Mouse (Mus musculus) cerebellum, adult 2 months (tissue): ENCODE measurements around the gene Gm17387. TPM values are rescaled to one million over a fixed set of nuclear protein-coding genes. Genes with fewer than 3 reads are reported as not detected.
"Not testable (repeated sequence)": the region's sequence is repeated elsewhere in the genome, so short reads cannot be mapped to it uniquely, and the experiment has no call there.

Experiments
- DNase-seq, 2 experiments: peaks; one replicate each; pipeline ENCODE4 v3.0.0; 2021
- H3K27ac ChIP-seq: fragments of 200-500 bp; 2 replicates; pipeline ENCODE4 v1.5.1; 2012; ENCODE audit warnings: low read length, control low read depth, inconsistent platforms; ENCODE audit not compliant: insufficient read depth
- H3K27me3 ChIP-seq: fragments of 200-500 bp; 2 replicates; pipeline ENCODE4 v1.6.1; 2012; ENCODE audit warnings: inconsistent platforms, mild to moderate bottlenecking, low read length, moderate library complexity; ENCODE audit not compliant: control insufficient read depth, insufficient read depth
- H3K4me1 ChIP-seq: fragments of 200-500 bp; 2 replicates; pipeline ENCODE4 v1.6.1; 2011; ENCODE audit warnings: low read length; ENCODE audit not compliant: control insufficient read depth, insufficient read depth
- H3K4me3 ChIP-seq: fragments of 200-500 bp; replicated peaks from 2 replicates; pipeline ENCODE3; 2011; ENCODE audit warnings: mild to moderate bottlenecking, low read depth, low read length, control low read depth; ENCODE audit not compliant: insufficient read depth
- CTCF ChIP-seq: fragments of 200-500 bp; IDR thresholded peaks from 2 replicates; pipeline ENCODE4 v1.5.1; 2011; ENCODE audit warnings: low read depth, mild to moderate bottlenecking, control low read depth, low read length, moderate library complexity, borderline replicate concordance; ENCODE audit not compliant: insufficient read depth
- POLR2A ChIP-seq: fragments of 200-500 bp; IDR thresholded peaks from 2 replicates; pipeline ENCODE4 v1.6.1; 2011; ENCODE audit warnings: low read length, control low read depth, borderline replicate concordance; ENCODE audit not compliant: insufficient read depth
- WGBS: fragments of 180-500 bp; shearing (Covaris S2); methylation state at CpG from one replicate; pipeline ENCODE4 v1.1.7; 2018; 5-methylcytosine and 5-hydroxymethylcytosine counted together
- polyA plus RNA-seq: library from polyadenylated mRNA; depleted of rRNA; stranded (reverse); fragments of >200 nt; gene quantifications from 2 replicates; pipeline ENCODE4 v1.2.3, GENCODE M21; 2012

Gm17387 gene
- polyA plus RNA-seq, 1 experiment, result not detected

DNA sequence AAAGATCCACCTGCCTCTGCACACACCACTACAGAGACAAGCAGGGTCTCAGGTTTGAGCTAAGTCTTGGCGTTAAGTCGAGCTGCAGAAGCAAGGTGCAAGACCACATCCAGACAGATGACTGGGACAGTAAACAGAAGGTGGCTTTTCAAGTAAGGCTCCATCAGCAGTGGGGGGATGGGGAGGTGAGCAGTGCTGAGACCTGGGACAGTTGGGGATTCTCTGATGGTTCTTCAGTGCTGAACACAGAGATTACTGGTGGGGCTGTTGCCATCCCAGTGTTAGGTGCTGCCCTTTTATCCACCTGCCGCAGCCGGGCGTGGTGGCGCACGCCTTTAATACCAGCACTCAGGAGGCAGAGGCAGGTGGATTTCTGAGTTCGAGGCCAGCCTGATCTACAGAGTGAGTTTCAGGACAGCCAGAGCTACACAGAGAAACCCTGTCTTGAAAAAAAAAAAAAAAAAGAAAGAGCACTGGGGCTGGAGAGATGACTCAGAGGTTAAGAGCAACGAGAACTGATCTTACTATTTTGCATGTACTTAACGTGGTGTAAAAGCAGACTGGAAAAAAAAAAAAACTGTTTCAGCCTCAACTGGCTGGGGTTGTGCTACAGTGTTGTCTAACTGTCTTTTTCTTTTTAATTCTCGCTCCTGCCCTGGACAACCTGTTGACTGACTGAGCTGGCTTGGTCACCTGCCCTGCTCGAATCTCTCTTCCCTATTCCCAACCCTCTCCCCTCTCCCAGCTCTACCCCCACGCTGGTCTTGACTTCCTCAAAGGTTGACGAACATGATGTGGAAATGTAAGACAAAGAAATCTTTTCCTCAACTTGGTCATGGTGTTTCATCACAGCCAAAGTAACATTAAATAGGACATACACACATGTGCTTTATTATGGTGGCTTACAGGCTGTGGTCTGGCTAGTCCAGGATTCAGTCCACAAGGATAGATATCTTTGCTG, 7.2 kb upstream of the Gm17387 start:
- Histone ChIP-seq H3K4me1 (no peaks in the 10 kb centered on the region), H3K27me3 (no peaks in the 10 kb centered on the region), H3K4me3 (no peak overlapping the region), H3K27ac (no peak overlapping the region)
- no peak for TF ChIP-seq CTCF
- TF ChIP-seq POLR2A, result no peak
- 86% methylated on average over 14 of the region's 14 CpGs for WGBS
- no peak for DNase-seq

DNA sequence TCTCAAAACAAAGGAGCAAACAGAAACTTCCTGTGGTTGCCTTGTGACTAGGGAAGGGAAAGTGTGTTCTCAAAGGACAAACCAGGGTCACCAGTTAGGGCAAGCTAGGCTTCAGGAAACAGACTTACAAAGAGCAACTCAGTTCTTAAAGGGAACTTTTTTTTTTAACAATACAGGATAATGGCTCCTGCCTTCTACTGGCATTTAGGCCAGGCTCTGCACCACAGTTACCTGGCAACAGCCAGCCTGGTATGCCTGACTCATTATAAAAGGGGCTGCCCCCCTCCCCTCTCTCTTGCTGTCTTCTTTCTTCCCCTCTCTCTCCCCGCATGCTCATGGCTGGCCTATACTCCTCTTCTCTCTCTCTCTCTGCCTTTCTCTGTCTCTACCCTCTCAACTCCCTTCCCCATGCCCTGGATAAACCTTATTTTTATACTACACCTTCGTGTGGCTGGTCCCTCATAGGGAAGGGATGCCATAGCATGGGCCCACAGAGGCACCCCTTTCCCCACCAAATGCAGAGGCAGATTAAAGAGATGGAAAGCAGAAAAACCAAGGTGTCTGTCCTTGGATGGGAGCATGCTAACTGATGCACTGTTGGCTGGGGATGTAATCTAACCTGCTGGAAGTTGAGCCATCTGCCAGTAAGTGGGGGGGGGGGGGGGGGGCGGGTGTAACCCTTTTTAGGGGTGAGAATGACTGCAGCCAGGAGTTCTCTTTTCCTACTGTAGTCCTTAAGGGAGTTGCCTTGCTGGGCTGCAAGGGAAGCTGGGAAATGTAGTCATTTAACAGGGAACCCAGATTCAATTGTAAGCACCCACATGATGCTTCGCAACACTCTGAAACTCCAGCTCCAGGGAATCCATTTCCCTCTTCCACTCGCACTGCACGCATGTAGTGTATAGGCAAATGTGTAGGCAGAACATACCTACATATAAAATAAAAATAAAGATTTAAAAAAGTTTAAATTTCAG, 3.8 kb upstream of the Gm17387 start:
- TF ChIP-seq CTCF (no peak), POLR2A (no peak)
- H3K4me3 ChIP-seq, result no peak overlapping the region
- no peak for DNase-seq
- no peaks in the 10 kb centered on the region for H3K4me1 ChIP-seq
- 47% methylated on average over 5 of the region's 6 CpGs for WGBS
- no peaks in the 10 kb centered on the region for H3K27me3 ChIP-seq
- H3K27ac ChIP-seq, result no peak overlapping the region

DNA sequence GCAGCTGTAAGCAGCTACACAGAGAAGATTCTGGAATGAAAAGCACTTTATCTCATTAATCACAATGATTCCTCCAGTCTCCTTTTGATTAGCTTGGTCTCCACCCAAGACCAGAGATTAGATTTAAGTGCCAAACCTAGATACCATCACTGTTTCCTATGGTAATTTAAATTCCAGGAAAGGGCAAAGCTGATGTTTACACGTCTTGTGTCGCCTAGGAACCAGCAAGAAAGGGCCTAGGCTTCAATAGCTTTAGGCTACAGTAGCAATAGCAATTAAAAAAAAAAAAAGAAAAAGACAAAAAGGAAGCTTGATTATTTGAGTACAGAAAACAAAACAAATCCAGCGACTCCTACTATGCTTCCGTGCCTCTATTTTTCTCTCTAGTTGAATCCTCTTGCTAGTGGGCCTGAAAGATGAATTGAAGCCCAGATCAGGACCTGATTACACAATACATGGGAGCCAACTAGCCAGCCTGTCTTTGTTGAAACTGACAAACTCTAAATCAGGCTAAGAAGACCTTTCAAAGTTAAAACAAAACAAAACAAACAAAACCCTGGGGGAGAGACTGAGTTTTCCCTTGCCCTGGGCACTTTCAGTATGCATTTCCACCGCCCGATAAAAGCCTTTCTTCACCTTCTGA, 2.7 kb upstream of the Gm17387 start:
- Histone ChIP-seq H3K27me3 (no peaks in the 10 kb centered on the region), H3K4me1 (no peaks in the 10 kb centered on the region), H3K27ac (no peak overlapping the region), H3K4me3 (no peak overlapping the region)
- WGBS, result 66% methylated on average over 6 of the region's 6 CpGs
- TF ChIP-seq POLR2A, result no peak
- no peak for TF ChIP-seq CTCF
- DNase-seq, result no peak

DNA sequence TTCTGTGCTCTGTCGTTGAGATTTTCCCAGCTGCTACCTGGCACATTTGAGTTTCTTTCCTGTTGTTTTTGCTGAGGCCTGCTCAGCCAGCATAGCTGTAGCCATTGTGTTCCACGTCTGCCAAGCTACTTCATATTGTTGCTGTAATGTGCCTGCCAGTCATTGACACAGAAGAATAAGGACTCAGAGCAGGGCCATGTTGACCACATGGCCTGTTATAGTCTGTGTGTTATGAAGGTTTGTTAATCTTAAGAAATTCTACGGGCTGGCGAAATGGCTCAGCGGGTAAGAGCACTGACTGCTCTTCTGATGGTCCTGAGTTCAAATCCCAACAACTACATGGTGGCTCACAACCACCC, 2.2 kb upstream of the Gm17387 start:
- no peak overlapping the region for H3K4me3 ChIP-seq
- DNase-seq, result no peak
- no peaks in the 10 kb centered on the region for H3K27me3 ChIP-seq
- WGBS, result 60% methylated on average over 5 of the region's 5 CpGs
- no peak overlapping the region for H3K27ac ChIP-seq
- H3K4me1 ChIP-seq, result no peaks in the 10 kb centered on the region
- no peak for TF ChIP-seq POLR2A
- TF ChIP-seq CTCF, result no peak

DNA sequence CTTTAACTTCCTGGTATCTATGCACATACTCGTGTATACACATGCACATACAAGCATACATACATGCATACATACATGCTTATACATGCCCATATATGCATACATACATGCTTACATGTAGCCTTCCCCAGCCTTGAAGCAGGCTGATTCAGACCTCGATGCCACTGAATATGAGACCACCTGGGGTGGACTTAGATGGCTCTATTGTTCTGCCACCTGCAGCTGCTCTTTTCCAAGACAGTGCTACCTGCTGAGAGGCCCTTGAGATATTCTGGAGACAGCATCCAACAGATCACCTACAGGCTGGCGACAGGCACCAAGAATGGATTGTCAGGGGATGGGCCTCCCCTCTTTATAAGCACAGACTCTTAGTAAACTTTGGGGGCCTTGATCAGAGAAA, 1.5 kb downstream of the Gm17387 start:
- Histone ChIP-seq H3K27ac (no peak overlapping the region), H3K4me1 (no peaks in the 10 kb centered on the region), H3K27me3 (no peaks in the 10 kb centered on the region), H3K4me3 (no peak overlapping the region)
- no peak for TF ChIP-seq POLR2A
- TF ChIP-seq CTCF, result no peak
- WGBS, result 44% methylated on average over 3 of the region's 3 CpGs
- no peak for DNase-seq

DNA sequence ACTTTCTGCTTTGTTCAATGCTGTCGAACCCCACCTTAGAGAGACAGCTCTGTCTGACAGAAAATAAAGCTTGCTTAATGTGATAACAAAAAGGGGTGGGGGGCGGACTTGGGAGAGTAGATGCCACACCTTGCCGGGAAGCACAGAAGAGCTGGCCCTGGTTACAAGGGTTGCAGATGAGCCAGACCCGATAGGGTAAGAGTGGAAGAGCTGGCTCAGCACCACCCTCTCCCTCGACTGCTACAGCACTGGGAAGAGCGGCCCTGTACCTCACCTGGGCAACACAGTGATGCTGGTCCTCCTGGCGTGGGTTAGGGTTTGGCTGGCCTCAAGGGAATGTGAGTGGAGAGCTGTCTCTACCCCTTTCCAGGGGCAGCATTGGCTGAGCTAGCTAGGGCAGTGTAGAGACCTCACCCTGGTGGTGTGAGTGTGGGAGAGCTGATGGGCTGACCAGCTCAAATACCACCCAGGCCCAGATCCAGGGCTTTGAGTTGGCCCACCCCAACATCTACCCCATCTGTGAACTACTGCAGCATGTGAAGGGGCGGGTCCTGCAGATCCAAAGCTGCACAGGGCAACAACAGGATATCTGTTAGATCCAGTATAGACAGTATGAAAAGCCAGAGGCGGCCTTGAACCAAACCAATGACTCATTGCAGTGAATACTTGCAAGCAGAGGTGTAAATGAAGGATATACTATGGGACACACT, 3.7 kb downstream of the Gm17387 start:
- Histone ChIP-seq H3K27ac (no peak overlapping the region), H3K27me3 (no peaks in the 10 kb centered on the region), H3K4me3 (no peak overlapping the region), H3K4me1 (no peaks in the 10 kb centered on the region)
- DNase-seq, result no peak
- TF ChIP-seq POLR2A (no peak), CTCF (no peak)
- WGBS, result 75% methylated on average over 9 of the region's 9 CpGs

DNA sequence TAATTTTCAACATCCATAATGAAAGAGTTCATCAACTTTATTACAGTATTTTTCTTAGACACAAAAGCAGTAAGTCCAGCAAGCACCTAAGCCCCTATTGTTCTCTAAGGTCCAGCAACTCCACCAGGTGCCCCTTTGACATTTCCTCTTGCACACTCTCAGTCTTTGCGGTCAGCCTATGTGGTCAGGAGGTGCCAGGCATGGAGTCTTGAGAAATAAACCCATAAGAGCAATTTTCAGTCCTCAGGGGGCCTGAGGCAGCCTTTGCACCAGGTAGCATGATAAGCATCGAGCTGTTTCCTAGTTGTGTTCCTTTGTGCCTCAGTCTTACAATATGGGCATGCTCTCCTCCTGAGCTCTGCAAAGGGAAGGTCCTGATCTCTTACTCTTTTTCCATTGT, 7.7 kb downstream of the Gm17387 start:
- not testable (repeated sequence) for H3K4me1 ChIP-seq, H3K4me3 ChIP-seq, H3K27ac ChIP-seq, H3K27me3 ChIP-seq, DNase-seq
- WGBS, result 81% methylated on average over 1 of the region's 2 CpGs
